Mouse (Mus musculus): ENCODE data around the gene Chst11.

GRCm38 (mm10) chr10:83126447-83126846 lies 141.1 kb downstream of the Chst11 start:
- TF ChIP-seq MAX (IDR thresholded peaks at IDR 0.05; ENCODE audit: low read depth) (no peak), E2F4 (IDR thresholded peaks at IDR 0.05; ENCODE audit: insufficient read depth) (no peak), POLR2A (IDR thresholded peaks at IDR 0.05; ENCODE audit: insufficient read length, low read depth) (no peak), USF1 (IDR thresholded peaks at IDR 0.05; ENCODE audit: low read depth) (no peak), TCF12 (IDR thresholded peaks at IDR 0.05; ENCODE audit: insufficient read depth, poor library complexity, severe bottlenecking) (no peak), CEBPB (IDR thresholded peaks at IDR 0.05; ENCODE audit: insufficient read depth, poor library complexity, severe bottlenecking) (no peak), POLR2AphosphoS2 (IDR thresholded peaks at IDR 0.05; ENCODE audit: insufficient read length, low read depth) (no peak), REST (IDR thresholded peaks at IDR 0.05; ENCODE audit: insufficient read depth, insufficient read length) (no peak)

Measured in myocyte (in vitro differentiated cells).